Comparison of ENCODE assay signal across 8 mouse cellular contexts in the genomic region with DNA sequence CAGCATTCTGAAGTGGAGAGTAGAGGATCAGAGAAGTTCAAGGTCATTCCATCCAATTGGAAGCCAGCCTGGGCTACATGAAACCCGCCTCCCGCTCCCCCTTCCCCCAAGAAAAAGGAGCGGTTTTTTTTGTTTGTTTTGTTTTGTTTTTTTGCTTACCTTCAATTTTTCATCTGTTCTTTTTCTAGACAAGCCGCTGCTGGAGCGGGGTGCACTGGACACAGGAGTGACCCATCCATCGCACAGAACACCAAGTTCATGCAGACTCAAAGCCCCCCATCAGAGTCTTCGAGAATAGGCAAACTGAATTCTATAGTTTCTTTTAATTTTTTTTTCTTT. TPM values are rescaled to one million over a fixed set of nuclear protein-coding genes. Genes with fewer than 3 reads are reported as not detected.
DNase-seq lines count a peak whose midpoint lies in the region; ATAC-seq and TF ChIP-seq lines count a peak whose summit lies in the region.

No protein-coding gene starts in this region.

- no peak for TF ChIP-seq CTCF in ES-Bruce4 (IDR thresholded peaks at IDR 0.05; ENCODE audit: low read depth, low read length)

- H3K4me3 ChIP-seq in heart, embryonic 12.5 days, result peak overlapping the region; percentile 91
- H3K4me3 ChIP-seq in ES-Bruce4 (ENCODE audit: low read depth, low read length), result peak overlapping the region; percentile 91
- H3K4me3 ChIP-seq in hindbrain, embryonic 10.5 days, result peak overlapping the region; percentile 95

- peaks cover 36% of the 10 kb centered on the region for H3K4me1 ChIP-seq in heart, embryonic 12.5 days (replicated peaks)
- peaks cover 2% of the 10 kb centered on the region for H3K4me1 ChIP-seq in ES-Bruce4 (ENCODE audit: control insufficient read depth, insufficient read depth, low read length)
- H3K4me1 ChIP-seq in hindbrain, embryonic 10.5 days (replicated peaks), result peaks cover 51% of the 10 kb centered on the region

- intact Hi-C loops in heart, postnatal 36 days (cut with DNase I), result loop anchor here (2.0 to 10.0 kb wide), 2 partner anchors 90 to 424 kb away; no protein-coding TSS in a partner anchor

- H3K4me2 ChIP-seq in heart, embryonic 12.5 days, result peak overlapping the region; percentile 87

- no peak for DNase-seq in heart, postnatal 36 days
- DNase-seq in hindbrain, embryonic 10.5 days (ENCODE audit: low spot score), result no peak
- DNase-seq in layer of hippocampus, adult 18-20 months (ENCODE audit: low spot score in 2 of 2), result no peak
- no peak for DNase-seq in frontal cortex, postnatal 10 days (ENCODE audit: low spot score in 2 of 2)
- DNase-seq in thymus, postnatal 4 days, result no peak

- H3K27ac ChIP-seq in heart, embryonic 12.5 days (ENCODE audit: poor library complexity, severe bottlenecking), result peak overlapping the region; percentile 98
- H3K27ac ChIP-seq in ES-Bruce4 (ENCODE audit: insufficient read depth, low read length), result peak overlapping the region; percentile 82
- H3K27ac ChIP-seq in hindbrain, embryonic 10.5 days, result peak overlapping the region; percentile 97

- ATAC-seq in heart, embryonic 12.5 days (ENCODE audit: insufficient number of reproducible peaks, low FRiP score), result no peak
- peak; percentile 2; the same call in 1 of the 2 replicates for ATAC-seq in megakaryocyte, adult 5-6 weeks (ENCODE audit: poor library complexity, severe bottlenecking)

- no peaks in the 10 kb centered on the region for H3K27me3 ChIP-seq in heart, embryonic 12.5 days (replicated peaks)
- H3K27me3 ChIP-seq in ES-Bruce4 (ENCODE audit: control insufficient read depth, insufficient read depth, low read length, poor library complexity, severe bottlenecking), result no peaks in the 10 kb centered on the region
- no peaks in the 10 kb centered on the region for H3K27me3 ChIP-seq in hindbrain, embryonic 10.5 days (ENCODE audit: insufficient read depth, poor library complexity, severe bottlenecking)

- peak overlapping the region; percentile 91 for H3K9ac ChIP-seq in heart, embryonic 12.5 days
- H3K9ac ChIP-seq in ES-Bruce4 (ENCODE audit: low read depth, poor library complexity, severe bottlenecking), result peak overlapping the region; percentile 96

- peaks cover 13% of the 10 kb centered on the region; the same call in 1 of the 2 replicates for H3K36me3 ChIP-seq in heart, embryonic 12.5 days
- no peaks in the 10 kb centered on the region for H3K36me3 ChIP-seq in ES-Bruce4 (ENCODE audit: control insufficient read depth, insufficient read depth, low read length, poor library complexity, severe bottlenecking)
- peaks cover 14% of the 10 kb centered on the region for H3K36me3 ChIP-seq in hindbrain, embryonic 10.5 days

- H3K9me3 ChIP-seq in heart, embryonic 12.5 days (replicated peaks), result no peaks in the 10 kb centered on the region
- H3K9me3 ChIP-seq in ES-Bruce4 (replicated peaks; ENCODE audit: control insufficient read depth, insufficient read depth, low read length, poor library complexity, severe bottlenecking), result no peaks in the 10 kb centered on the region
- H3K9me3 ChIP-seq in hindbrain, embryonic 10.5 days, result no peaks in the 10 kb centered on the region

- TF ChIP-seq EP300 in ES-Bruce4 (IDR thresholded peaks at IDR 0.05; ENCODE audit: insufficient read depth, low read depth, low read length), result no peak

- TF ChIP-seq POLR2A in ES-Bruce4 (IDR thresholded peaks at IDR 0.05; ENCODE audit: insufficient read depth, low read length), result no peak

- WGBS in heart, embryonic 12.5 days, result 11% methylated on average over 7 of the region's 7 CpGs
- WGBS in hindbrain, embryonic 10.5 days, result 15% methylated on average over 7 of the region's 7 CpGs

RNA-seq across cellular contexts. Expression of gene Fam120a, which starts 0.9 kb away (rescaled TPM):
- polyA plus RNA-seq in heart, embryonic 12.5 days (2016; fragmentation: Nextera tagmentation; extraction: Ambion mirVana), result 20.7 and 23.5 TPM in 2 replicates
- 100 to 1,000 TPM; 104 to 116 TPM for total RNA-seq in heart, postnatal 36 days (2021)
- 92.0 and 96.4 TPM in 2 replicates for polyA plus RNA-seq in ES-Bruce4 (2011; ENCODE audit: insufficient read depth, insufficient read length, low read depth, missing spikeins)
- 11.9 and 13.7 TPM in 2 replicates for polyA plus RNA-seq in hindbrain, embryonic 10.5 days (2016; fragmentation: Nextera tagmentation; extraction: Ambion mirVana)
- total RNA-seq in megakaryocyte, adult 5-6 weeks (2015), result 191 and 192 TPM in 2 replicates
- total RNA-seq in megakaryocyte, adult 5-6 weeks (2017), result 118 and 132 TPM in 2 replicates
- total RNA-seq in layer of hippocampus, adult 18-20 months (2021), result 100 to 1,000 TPM; 112 to 113 TPM
